Mouse (Mus musculus): ENCODE measurements around the gene Mapk1. TPM values are rescaled to one million over a fixed set of nuclear protein-coding genes. Genes with fewer than 3 reads are reported as not detected.

The Mapk1 gene
- polyA plus RNA-seq, 1 experiment from 2014 or later, result 210 TPM

DNA sequence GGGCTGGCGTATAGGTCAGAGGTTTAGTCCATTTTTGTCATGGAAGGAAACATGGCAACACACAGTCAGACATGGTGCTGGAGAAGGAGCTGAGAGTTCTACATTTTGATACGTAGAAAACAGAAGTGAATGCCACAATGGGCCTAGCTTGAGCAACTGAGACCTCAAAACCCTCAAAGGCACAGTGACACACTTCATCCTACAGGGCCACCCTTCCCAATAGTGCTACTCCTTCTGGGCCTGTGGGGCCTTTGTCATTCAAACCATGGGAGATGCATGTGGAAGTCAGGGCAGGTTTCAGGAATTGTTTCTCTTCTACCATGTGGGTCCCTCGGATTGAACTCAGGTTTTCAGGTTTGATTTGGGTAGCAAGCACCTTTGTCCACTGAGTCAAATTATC is 17.9 kb downstream of the Mapk1 start:
- Histone ChIP-seq H3K9me3 (ENCODE audit: control insufficient read depth, low read length) (no peaks in the 10 kb centered on the region), H3K27ac (ENCODE audit: low read depth, low read length) (no peak overlapping the region), H3K4me2 (replicated peaks; ENCODE audit: low read depth, low read length) (no peak overlapping the region), H3K36me3 (ENCODE audit: control insufficient read depth, insufficient read depth, low read length) (no peaks in the 10 kb centered on the region), H3K9ac (ENCODE audit: low read depth, low read length) (no peak overlapping the region), H3K4me1 (ENCODE audit: control insufficient read depth, insufficient read depth, low read length) (no peaks in the 10 kb centered on the region), H3K4me3 (ENCODE audit: low read length) (no peak overlapping the region), H3K27me3 (ENCODE audit: control insufficient read depth, insufficient read depth, low read length) (no peaks in the 10 kb centered on the region)
- ATAC-seq (ENCODE audit: low FRiP score, low TSS enrichment), result no peak
- 83% methylated on average over 3 of the region's 3 CpGs for WGBS

GRCm38 (mm10) chr16:17007070-17007469 is 23.9 kb downstream of the Mapk1 start:
- Histone ChIP-seq H3K9ac (ENCODE audit: low read depth, low read length) (no peak overlapping the region), H3K27me3 (ENCODE audit: control insufficient read depth, insufficient read depth, low read length) (no peaks in the 10 kb centered on the region), H3K27ac (ENCODE audit: low read depth, low read length) (no peak overlapping the region), H3K4me1 (ENCODE audit: control insufficient read depth, insufficient read depth, low read length) (no peaks in the 10 kb centered on the region), H3K4me3 (ENCODE audit: low read length) (no peak overlapping the region), H3K4me2 (replicated peaks; ENCODE audit: low read depth, low read length) (no peak overlapping the region), H3K36me3 (ENCODE audit: control insufficient read depth, insufficient read depth, low read length) (peaks cover 5% of the 10 kb centered on the region; the same call in 1 of the 2 replicates), H3K9me3 (ENCODE audit: control insufficient read depth, low read length) (no peaks in the 10 kb centered on the region)
- no peak for ATAC-seq (ENCODE audit: low FRiP score, low TSS enrichment)
- WGBS, result 87% methylated on average over 1 of the region's 1 CpGs

GRCm38 (mm10) chr16:17010036-17010435 is 26.9 kb downstream of the Mapk1 start:
- H3K27ac ChIP-seq (ENCODE audit: low read depth, low read length), result no peak overlapping the region
- ATAC-seq (ENCODE audit: low FRiP score, low TSS enrichment), result no peak
- H3K9me3 ChIP-seq (ENCODE audit: control insufficient read depth, low read length), result no peaks in the 10 kb centered on the region
- no peaks in the 10 kb centered on the region for H3K4me1 ChIP-seq (ENCODE audit: control insufficient read depth, insufficient read depth, low read length)
- no peak overlapping the region for H3K4me2 ChIP-seq (replicated peaks; ENCODE audit: low read depth, low read length)
- H3K27me3 ChIP-seq (ENCODE audit: control insufficient read depth, insufficient read depth, low read length), result no peaks in the 10 kb centered on the region
- peaks cover 10% of the 10 kb centered on the region; the same call in 1 of the 2 replicates for H3K36me3 ChIP-seq (ENCODE audit: control insufficient read depth, insufficient read depth, low read length)
- 86% methylated on average over 7 of the region's 7 CpGs for WGBS
- no peak overlapping the region for H3K9ac ChIP-seq (ENCODE audit: low read depth, low read length)
- no peak overlapping the region for H3K4me3 ChIP-seq (ENCODE audit: low read length)

DNA sequence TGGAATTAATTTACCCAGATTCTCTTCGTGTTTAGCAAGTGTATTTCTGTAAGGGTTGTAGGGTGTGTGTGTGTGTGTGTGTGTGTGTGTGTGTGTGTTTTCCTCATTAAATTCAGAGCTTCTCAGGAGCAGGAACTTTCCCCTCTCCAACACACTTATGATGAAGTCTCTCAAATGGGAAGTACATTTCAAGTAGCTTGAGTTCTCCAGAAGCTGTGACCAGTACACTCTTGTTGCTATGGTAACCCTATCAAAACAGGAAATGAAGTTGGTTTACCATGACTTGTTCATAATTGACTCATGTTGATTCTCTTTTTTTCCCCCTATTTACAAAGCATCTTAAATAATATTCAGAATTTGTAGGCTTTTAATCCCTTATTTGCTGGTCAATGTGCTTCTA is 29.4 kb downstream of the Mapk1 start:
- Histone ChIP-seq H3K4me3 (ENCODE audit: low read length) (no peak overlapping the region), H3K4me2 (replicated peaks; ENCODE audit: low read depth, low read length) (no peak overlapping the region), H3K36me3 (ENCODE audit: control insufficient read depth, insufficient read depth, low read length) (peaks cover 15% of the 10 kb centered on the region), H3K27ac (ENCODE audit: low read depth, low read length) (no peak overlapping the region), H3K27me3 (ENCODE audit: control insufficient read depth, insufficient read depth, low read length) (no peaks in the 10 kb centered on the region), H3K9ac (ENCODE audit: low read depth, low read length) (no peak overlapping the region), H3K9me3 (ENCODE audit: control insufficient read depth, low read length) (no peaks in the 10 kb centered on the region), H3K4me1 (ENCODE audit: control insufficient read depth, insufficient read depth, low read length) (no peaks in the 10 kb centered on the region)
- no peak for ATAC-seq (ENCODE audit: low FRiP score, low TSS enrichment)
- 97% methylated on average over 1 of the region's 1 CpGs for WGBS

DNA sequence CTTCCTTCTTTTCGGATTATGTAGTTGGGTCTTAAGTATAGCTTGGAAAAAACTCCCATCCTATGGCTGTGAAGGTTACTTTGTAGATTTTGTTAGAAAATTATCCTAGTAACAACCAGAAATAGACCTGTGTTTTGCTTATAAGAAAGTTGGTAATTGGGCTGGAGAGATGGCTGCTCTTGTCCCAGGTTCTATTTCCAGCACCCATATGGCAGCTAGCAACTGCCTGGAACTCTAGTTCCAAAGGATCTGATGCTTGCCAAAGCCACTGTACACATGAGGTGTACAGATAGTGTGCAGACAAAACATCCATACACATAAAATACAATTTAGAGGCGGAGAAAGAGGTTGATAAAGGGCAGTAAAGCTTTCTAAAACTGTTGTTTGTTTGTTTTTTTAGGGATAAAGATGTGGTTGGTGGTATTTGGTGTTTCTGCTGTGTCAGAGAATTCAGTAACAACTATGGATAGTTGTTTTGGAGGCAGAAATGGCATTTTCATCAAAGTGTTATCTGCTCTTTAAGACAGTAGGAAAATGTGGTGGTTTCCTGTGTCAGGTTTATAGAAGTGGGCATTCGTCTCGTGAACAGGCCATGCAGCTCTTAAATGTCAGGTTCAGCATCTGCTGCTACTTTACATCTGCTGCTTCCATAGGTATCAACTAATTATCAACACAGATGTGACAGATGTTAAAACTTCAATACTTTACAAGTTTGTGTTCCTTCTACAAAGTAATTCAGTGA is 32.1 kb downstream of the Mapk1 start:
- no peak for ATAC-seq (ENCODE audit: low FRiP score, low TSS enrichment)
- H3K4me3 ChIP-seq (ENCODE audit: low read length), result no peak overlapping the region
- no peak overlapping the region for H3K4me2 ChIP-seq (replicated peaks; ENCODE audit: low read depth, low read length)
- H3K4me1 ChIP-seq (ENCODE audit: control insufficient read depth, insufficient read depth, low read length), result no peaks in the 10 kb centered on the region
- 74% methylated on average over 4 of the region's 4 CpGs for WGBS
- H3K27ac ChIP-seq (ENCODE audit: low read depth, low read length), result no peak overlapping the region
- H3K27me3 ChIP-seq (ENCODE audit: control insufficient read depth, insufficient read depth, low read length), result no peaks in the 10 kb centered on the region
- H3K36me3 ChIP-seq (ENCODE audit: control insufficient read depth, insufficient read depth, low read length), result peaks cover 36% of the 10 kb centered on the region
- H3K9ac ChIP-seq (ENCODE audit: low read depth, low read length), result no peak overlapping the region
- H3K9me3 ChIP-seq (ENCODE audit: control insufficient read depth, low read length), result no peaks in the 10 kb centered on the region

DNA sequence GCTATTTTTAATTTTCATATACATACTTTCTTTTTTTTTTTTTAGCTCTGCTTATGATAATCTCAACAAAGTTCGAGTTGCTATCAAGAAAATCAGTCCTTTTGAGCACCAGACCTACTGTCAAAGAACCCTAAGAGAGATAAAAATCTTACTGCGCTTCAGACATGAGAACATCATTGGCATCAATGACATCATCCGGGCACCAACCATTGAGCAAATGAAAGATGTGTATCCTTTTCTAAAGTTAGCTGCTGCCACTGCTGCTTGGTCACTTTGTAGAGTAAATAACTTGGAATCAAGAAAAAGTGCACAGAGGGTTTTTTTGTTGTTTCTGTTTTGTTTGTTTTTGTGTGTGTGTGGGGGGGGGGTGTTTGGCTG is 32.7 kb downstream of the Mapk1 start:
- H3K4me3 ChIP-seq (ENCODE audit: low read length), result no peak overlapping the region
- H3K36me3 ChIP-seq (ENCODE audit: control insufficient read depth, insufficient read depth, low read length), result peaks cover 39% of the 10 kb centered on the region
- no peak overlapping the region for H3K27ac ChIP-seq (ENCODE audit: low read depth, low read length)
- H3K4me2 ChIP-seq (replicated peaks; ENCODE audit: low read depth, low read length), result no peak overlapping the region
- ATAC-seq (ENCODE audit: low FRiP score, low TSS enrichment), result no peak
- no peak overlapping the region for H3K9ac ChIP-seq (ENCODE audit: low read depth, low read length)
- no peaks in the 10 kb centered on the region for H3K27me3 ChIP-seq (ENCODE audit: control insufficient read depth, insufficient read depth, low read length)
- 87% methylated on average over 3 of the region's 3 CpGs for WGBS
- no peaks in the 10 kb centered on the region for H3K4me1 ChIP-seq (ENCODE audit: control insufficient read depth, insufficient read depth, low read length)
- no peaks in the 10 kb centered on the region for H3K9me3 ChIP-seq (ENCODE audit: control insufficient read depth, low read length)

GRCm38 (mm10) chr16:17018071-17018470 is 34.9 kb downstream of the Mapk1 start:
- no peaks in the 10 kb centered on the region for H3K9me3 ChIP-seq (ENCODE audit: control insufficient read depth, low read length)
- no peak overlapping the region for H3K4me3 ChIP-seq (ENCODE audit: low read length)
- H3K4me1 ChIP-seq (ENCODE audit: control insufficient read depth, insufficient read depth, low read length), result no peaks in the 10 kb centered on the region
- peaks cover 56% of the 10 kb centered on the region for H3K36me3 ChIP-seq (ENCODE audit: control insufficient read depth, insufficient read depth, low read length)
- WGBS, result 37% methylated on average over 6 of the region's 6 CpGs
- H3K27ac ChIP-seq (ENCODE audit: low read depth, low read length), result no peak overlapping the region
- H3K9ac ChIP-seq (ENCODE audit: low read depth, low read length), result no peak overlapping the region
- no peak overlapping the region for H3K4me2 ChIP-seq (replicated peaks; ENCODE audit: low read depth, low read length)
- ATAC-seq (ENCODE audit: low FRiP score, low TSS enrichment), result no peak
- H3K27me3 ChIP-seq (ENCODE audit: control insufficient read depth, insufficient read depth, low read length), result no peaks in the 10 kb centered on the region

DNA sequence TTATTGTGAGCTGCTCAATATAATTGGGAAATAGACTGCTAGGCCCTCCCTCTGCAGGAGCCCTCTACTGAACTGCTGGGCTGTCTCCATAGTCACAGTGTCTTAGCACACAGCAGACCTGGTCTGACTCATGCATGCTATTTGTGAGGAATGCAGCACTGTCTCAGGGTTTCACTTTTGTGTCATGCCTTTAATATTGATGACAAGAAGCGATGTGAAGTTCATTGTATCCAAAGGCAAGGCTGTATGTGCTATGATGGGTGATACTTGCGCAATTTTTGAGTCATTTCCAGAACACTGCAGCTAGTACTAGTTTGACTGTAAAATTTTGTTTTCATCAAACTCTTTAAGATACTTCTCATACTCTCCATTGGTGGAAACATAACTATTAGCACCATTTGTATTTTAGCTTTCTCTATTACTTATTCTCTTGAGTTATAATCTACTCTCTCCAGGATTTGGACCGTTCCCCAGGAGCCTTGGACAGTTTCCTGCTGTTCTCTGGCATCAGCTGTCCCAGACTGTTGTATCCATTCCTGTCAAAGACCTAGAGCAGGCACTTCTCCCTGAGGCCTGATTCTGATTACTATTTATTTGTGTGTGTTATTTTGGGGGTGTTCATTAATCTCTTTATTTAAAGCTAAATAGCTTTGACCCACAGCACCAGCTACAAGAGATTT is 41.4 kb downstream of the Mapk1 start:
- no peaks in the 10 kb centered on the region for H3K27me3 ChIP-seq (ENCODE audit: control insufficient read depth, insufficient read depth, low read length)
- H3K4me2 ChIP-seq (replicated peaks; ENCODE audit: low read depth, low read length), result no peak overlapping the region
- 92% methylated on average over 3 of the region's 3 CpGs for WGBS
- peaks cover 75% of the 10 kb centered on the region for H3K36me3 ChIP-seq (ENCODE audit: control insufficient read depth, insufficient read depth, low read length)
- no peaks in the 10 kb centered on the region for H3K4me1 ChIP-seq (ENCODE audit: control insufficient read depth, insufficient read depth, low read length)
- H3K9me3 ChIP-seq (ENCODE audit: control insufficient read depth, low read length), result no peaks in the 10 kb centered on the region
- H3K4me3 ChIP-seq (ENCODE audit: low read length), result no peak overlapping the region
- no peak for ATAC-seq (ENCODE audit: low FRiP score, low TSS enrichment)
- no peak overlapping the region for H3K27ac ChIP-seq (ENCODE audit: low read depth, low read length)
- no peak overlapping the region for H3K9ac ChIP-seq (ENCODE audit: low read depth, low read length)

- H3K27ac ChIP-seq (ENCODE audit: low read depth, low read length), result no peak overlapping the region
- H3K4me3 ChIP-seq (ENCODE audit: low read length), result no peak overlapping the region
- WGBS, result 90% methylated on average over 4 of the region's 4 CpGs
- H3K4me2 ChIP-seq (replicated peaks; ENCODE audit: low read depth, low read length), result no peak overlapping the region
- peaks cover 66% of the 10 kb centered on the region for H3K36me3 ChIP-seq (ENCODE audit: control insufficient read depth, insufficient read depth, low read length)
- no peaks in the 10 kb centered on the region for H3K9me3 ChIP-seq (ENCODE audit: control insufficient read depth, low read length)
- no peak overlapping the region for H3K9ac ChIP-seq (ENCODE audit: low read depth, low read length)
- H3K27me3 ChIP-seq (ENCODE audit: control insufficient read depth, insufficient read depth, low read length), result no peaks in the 10 kb centered on the region
- ATAC-seq (ENCODE audit: low FRiP score, low TSS enrichment), result no peak
- H3K4me1 ChIP-seq (ENCODE audit: control insufficient read depth, insufficient read depth, low read length), result no peaks in the 10 kb centered on the region
Measured at GRCm38 (mm10) chr16:17029971-17030695, 47.0 kb downstream of the Mapk1 start.

All from kidney, embryonic 14.5 days (tissue).